Mouse (Mus musculus) left cerebral cortex, adult 8-10 months (tissue): ENCODE measurements around the gene Zfp335. TPM values are rescaled to one million over a fixed set of nuclear protein-coding genes. Genes with fewer than 3 reads are reported as not detected.
"Not testable (repeated sequence)": the region's sequence is repeated elsewhere in the genome, so short reads cannot be mapped to it uniquely, and the experiment has no call there.

Experiments used
- DNase-seq, 2 experiments: peaks; one replicate each; pipeline ENCODE4 v3.0.0; 2022; ENCODE audit warnings: low spot score in 2 of 2
- total RNA-seq, 4 experiments: library from RNA; stranded (reverse); gene quantifications; 2 replicates each; pipeline ENCODE4 v1.2.4; 2022

Zfp335 gene
- total RNA-seq, 4 experiments from 2014 or later = 22.8 to 23.9 (median 23.3) TPM

DNA sequence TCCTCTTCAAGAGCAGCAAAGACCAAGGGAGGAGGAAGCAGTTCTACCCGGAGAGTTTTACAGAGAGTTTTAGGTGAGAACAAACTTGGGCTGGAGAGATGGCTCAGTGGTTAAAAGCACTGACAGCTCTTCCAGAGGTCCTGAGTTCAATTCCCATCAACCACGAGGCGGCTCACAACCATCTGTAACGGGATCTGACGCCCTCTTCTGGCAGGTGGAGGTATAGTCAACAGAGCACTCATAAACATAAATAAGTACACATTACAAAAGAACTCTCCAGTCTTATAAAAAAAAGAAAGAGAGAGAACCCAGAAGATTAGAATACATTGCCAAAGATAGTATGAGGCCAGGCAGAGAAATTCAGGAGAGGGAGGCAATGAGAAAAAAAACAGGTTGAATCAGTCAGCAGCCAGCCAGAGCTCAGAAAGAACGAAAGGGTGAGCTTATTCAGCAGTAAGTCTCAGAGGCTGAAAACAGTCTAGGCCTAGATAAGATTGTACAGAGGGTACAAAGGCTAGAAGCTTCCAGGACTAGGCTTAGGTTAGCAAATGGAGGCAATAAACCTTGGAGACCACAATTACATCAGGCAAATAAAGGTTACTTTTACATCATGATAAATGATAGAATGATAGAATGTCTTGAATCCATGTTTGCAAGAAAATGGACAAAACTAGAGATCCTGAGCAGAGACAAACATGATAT lies 39.8 kb downstream of the Zfp335 start:
- DNase-seq = no peak

GRCm38 (mm10) chr2:164868491-164868890 lies 43.1 kb downstream of the Zfp335 start:
- DNase-seq = no peak

DNA sequence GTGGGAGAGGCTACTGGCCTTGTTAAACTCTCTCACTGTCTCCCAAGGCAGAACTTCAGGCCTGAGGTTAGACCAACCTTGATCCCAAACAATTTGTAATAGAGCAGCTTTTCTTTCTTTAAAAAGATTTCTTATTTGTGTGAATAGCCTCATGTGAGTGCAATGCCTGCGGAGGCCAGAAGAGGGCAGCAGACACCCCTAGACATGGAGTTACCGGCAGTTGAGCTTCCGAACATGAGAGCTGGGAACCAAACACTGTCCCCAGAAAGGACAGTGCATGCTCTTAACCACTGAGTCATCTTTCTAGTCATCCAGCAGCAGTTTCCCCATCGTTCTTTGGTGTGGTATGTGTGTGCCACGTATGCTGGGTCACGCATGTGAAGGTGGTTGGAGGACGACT lies 44.0 kb downstream of the Zfp335 start:
- no peak for DNase-seq

- no peak for DNase-seq
These were observed 44.6 kb downstream of the Zfp335 start for GRCm38 (mm10) chr2:164866741-164867551.

- DNase-seq = no peak
These were observed 47.0 kb downstream of the Zfp335 start for GRCm38 (mm10) chr2:164864593-164864992.

DNA sequence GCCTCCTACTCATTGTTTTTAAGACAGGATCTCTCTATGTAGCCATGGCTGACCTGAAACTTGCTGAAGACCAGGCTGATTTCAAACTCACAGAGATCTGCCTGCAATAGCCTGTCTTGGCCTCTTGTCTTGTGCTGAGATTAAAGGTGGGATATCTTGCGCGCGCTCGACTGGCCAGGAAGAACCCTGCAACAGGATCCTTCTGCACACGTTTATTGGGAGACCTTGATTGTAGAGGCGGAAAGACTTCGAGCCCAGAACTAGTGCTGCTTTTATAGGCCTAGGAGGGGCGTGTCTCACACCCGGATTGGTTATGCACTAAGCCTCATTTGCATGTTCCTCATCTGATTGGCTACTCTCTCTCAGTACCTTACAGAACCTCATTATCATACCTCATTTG lies 48.1 kb downstream of the Zfp335 start:
- DNase-seq = not testable (repeated sequence)

DNA sequence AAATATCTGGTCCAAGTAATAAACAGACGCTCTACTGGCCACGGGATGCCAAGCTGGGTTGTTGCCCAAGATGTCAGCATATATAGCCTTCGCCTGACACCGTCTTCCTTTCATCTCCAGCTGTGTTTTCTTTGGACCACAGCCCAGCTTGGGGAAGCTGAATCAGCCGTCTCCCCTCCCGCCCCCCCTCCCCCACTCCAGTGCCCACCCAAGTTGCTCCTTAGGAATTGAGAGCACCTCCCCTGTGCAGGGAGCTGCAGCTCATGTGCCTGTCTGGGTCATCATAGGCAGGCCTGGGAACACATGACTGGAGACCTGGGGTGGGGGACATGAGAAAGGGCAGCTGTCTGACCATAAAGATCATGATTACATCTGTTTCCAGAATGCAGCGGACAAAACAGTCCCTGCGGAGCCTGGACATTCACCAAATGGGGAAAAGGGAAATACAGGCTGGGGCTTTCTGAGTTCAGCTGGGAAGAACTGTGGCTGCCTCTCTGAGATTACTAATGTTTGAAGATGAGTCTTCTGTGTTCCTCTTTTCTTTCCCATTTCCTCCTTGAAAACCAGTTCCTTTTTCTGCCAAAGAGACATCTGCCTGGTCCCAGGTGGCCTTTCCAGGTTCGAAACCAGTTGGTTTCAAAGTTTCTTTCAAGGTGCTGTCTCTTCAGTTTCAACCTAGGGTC lies 49.2 kb downstream of the Zfp335 start:
- DNase-seq = no peak

DNA sequence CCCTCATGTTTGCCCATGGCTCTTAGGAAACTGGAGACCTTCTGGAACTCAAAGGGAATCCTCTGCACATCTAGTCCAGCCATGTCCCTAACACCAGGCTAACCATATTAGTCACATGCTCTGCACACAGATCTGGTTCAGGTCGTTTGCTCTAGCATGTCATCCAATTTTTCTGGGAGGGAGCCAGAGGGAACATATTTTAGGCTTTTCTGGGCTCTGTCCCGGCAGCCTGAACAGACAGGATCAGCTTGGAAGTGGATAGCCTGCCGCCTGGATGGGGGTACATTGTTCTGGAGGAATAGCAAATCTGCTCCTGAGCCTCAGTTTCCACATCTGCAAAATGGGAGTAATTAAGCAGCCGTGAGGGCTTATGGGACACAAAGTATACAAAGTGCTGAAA lies 50.5 kb downstream of the Zfp335 start:
- DNase-seq = no peak

DNA sequence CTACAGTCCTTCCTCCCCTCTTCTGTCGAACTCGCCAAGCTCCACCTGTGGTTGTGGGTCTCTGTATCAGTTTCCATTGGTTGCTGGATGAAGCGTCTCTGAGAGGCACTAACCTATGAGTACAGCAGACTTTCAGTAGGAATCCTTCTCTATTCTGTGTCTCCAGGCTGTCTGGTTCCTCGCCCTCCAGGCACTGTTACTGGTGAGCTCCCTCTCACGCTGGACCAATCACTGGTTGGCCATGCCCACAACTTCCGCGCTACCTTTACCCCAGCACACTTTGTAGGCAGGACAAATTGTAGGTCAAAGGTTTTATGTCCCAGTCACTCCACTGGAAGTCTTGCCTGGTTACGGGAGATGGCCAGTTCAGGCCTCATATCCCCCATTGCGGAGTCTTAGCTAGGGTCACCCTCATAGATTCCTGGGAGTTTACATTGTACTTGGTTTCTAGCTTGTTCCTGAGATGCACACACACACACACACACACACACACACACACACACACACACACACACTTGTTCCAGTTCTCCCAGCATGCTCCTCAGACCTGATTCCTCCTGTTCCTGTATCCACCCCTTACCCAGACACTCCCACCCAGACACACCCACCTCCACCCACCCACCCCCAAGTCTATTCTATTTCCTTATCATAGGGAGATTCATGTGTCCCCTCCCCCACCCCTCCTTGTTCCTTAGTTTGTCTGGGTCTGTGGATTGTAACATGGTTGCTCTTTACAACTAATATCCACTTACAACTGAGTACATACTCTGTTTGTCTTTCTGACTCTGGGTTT lies 51.7 kb downstream of the Zfp335 start:
- DNase-seq = no peak

GRCm38 (mm10) chr2:164859155-164859554 lies 52.4 kb downstream of the Zfp335 start:
- no peak for DNase-seq

DNA sequence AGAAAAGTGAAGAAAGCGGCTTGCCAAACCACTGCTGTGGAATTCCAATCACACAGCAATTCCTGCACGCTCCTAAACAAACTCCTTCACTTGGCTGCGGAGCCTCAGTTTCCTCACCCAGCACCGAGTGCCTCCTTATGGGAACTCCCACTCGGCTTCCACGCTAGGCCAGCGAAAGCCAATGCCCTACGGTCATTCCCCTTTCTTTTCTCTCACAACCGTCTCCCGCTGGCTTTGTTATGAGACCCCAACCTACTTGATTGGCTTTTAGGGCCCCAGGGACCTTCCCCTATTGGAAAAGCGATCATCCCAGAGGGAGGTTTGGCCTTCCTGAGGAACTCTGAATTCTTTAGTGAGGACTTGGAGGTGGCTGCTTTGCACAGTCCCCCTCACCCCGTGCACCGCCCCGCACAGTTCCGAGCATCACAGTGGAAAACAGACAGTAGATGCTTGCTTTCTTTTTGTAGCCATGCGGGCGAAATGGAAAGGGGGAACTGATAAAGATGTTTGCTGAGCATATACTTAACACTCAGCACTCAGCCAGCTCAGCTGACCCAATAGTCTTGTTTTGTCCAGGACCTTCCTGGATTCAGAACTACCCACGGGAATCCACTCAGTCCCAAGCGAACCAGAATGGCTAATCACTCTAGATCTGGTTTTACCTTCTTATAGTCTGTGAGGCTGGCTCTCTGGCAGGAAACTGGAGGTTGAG lies 53.6 kb downstream of the Zfp335 start:
- no peak for DNase-seq

GRCm38 (mm10) chr2:164857101-164857821 lies 54.3 kb downstream of the Zfp335 start, which contains the start of gene Pltp:
Pltp (minus strand) TSS chr2:164857711.
- no peak for DNase-seq

GRCm38 (mm10) chr2:164856309-164857100 lies 55.1 kb downstream of the Zfp335 start:
- DNase-seq = no peak

- DNase-seq = not testable (repeated sequence)
These were observed 56.0 kb downstream of the Zfp335 start for GRCm38 (mm10) chr2:164855572-164855971.

- DNase-seq = no peak
These were observed 61.5 kb downstream of the Zfp335 start for GRCm38 (mm10) chr2:164850061-164850460.

- DNase-seq = no peak
These were observed 65.8 kb downstream of the Zfp335 start for GRCm38 (mm10) chr2:164845782-164846181.
